Mouse (Mus musculus) regulatory T cell (primary cell): Measurements from ENCODE around the gene Sstr5.

ENCODE experiments used
- in situ Hi-C: fragments of 300-600 bp; cut with MboI, MseI; formaldehyde crosslinking; loops from one replicate; pipeline ENCODE4 v1.15.1; 2025; ENCODE audit warnings: high pct_unique_total_duplicates

Sstr5 gene

DNA sequence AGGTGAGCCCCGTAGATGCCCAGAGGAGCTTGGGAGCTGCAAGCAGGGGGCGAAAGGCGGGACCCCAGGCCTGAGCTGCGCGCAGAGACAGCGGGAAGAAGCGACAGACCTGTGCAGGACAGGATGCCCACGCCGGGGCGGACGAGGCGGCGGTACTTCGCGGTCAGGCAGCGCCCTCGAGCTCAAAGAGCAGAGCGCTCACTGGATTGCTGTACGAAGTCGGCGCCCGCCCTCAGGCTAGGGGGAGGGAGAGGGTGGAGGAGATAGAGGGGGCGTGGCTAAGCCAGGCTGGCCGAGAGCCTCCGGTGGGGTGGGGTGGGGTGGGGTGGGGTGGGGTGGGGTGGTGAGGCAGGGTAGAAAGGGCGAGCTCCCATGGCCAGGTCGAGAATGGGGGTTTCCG, at the start of gene Sstr5:
TSS of gene Sstr5 (minus strand) at position 276 of the 400 bp plus-strand sequence.
- in situ Hi-C loops: no loop called here

- in situ Hi-C loops: no loop called here
These were observed 44.7 kb upstream of the Sstr5 start for GRCm38 (mm10) chr17:25541768-25542167.

DNA sequence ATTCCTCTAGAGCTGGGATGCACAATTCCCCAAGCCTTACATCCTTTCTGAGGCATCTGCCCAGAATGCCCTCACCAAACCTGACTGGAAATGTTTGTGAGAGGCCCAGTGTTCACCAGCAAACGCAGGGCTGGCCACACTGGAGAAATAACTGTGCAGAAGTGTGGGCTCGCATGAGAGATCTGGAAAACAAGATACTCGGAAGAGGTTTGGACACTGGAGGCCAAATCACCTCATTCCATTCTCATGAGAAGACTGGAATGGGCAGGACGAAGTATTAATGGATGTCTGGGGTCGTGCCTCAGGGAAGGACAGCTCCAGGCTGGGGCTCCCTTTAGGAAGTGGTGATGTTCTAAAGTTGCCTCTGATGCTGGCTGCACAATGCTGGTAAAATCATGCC, 43.6 kb upstream of the Sstr5 start:
- in situ Hi-C loops: no loop called here

- in situ Hi-C loops: no loop called here
These were observed 42.1 kb upstream of the Sstr5 start for GRCm38 (mm10) chr17:25538945-25539875.

DNA sequence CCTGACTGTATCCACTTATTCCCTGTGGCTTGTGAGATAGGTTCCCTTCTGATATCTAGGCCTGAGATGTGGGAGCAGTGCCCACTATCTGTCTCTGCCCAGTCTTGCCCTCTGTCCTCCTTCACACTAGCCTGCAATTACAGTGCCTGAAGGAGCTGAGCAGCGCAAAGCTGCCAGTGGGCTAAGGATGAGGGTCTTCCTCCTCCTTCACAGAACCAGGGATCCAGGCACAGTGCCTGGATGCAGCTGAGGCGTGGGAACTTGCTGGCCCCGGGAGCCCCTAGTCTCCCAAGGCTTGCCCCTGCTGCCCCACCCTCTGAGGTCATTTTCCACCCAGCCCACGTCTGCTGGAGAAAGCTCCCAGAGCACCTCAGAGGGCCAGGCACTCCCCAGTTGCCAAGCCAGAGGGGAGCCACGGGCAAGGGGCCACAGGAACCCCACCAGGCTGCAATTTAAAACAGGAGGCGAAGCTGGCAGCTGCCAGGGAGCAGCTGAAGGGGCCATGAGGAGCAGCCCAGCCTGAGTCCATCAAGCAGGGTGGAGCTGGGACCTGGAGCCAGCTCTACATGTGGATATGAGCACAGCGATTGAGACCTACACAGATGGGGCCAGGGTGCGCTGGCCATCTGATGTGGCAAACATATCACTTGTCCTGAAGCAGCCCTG, 33.4 kb upstream of the Sstr5 start:
- in situ Hi-C loops: no loop called here

DNA sequence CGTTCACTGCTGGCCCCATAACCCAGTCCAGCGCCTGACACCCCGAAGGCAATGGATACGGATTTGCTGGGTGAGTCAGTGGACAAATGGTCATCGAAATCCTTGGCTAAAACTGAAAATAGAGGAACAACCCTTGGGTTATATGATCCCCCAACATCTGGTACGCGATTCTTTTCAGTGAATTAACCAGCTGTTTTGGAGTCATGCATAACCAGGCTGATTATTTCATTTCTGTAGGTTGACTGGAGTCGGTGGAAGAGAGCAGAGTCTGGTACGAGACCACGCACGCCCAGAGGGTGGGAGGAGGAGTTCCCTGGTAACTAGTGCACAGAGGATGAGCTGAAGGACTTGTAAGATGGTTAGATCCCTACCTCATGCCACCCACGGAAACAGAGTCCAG, 25.0 kb upstream of the Sstr5 start:
- in situ Hi-C loops: no loop called here

GRCm38 (mm10) chr17:25520492-25520891, 23.4 kb upstream of the Sstr5 start:
- in situ Hi-C loops: no loop called here

GRCm38 (mm10) chr17:25519511-25519910, 22.4 kb upstream of the Sstr5 start:
- in situ Hi-C loops: no loop called here

- in situ Hi-C loops: no loop called here
These were observed 21.1 kb upstream of the Sstr5 start for GRCm38 (mm10) chr17:25518144-25518543.

DNA sequence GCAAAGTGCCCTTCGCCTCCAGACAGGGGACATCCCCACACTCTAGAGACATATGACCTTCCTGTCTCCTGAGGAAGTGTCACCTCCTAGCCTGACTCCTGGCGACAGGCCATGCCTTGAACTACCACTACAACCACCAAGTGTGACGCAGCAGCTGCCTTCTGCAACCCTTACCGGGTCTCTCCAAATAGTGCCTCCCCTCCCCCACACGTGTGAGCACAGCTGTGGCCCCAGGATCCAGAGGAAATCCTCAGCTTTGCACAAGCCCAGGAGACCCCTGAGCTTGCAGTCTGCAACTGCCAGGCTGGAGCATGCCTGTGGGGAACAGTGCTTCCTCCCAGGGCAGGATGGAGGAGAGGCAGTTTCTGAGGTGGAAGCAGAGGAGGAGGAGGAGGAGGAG, 19.2 kb upstream of the Sstr5 start:
- in situ Hi-C loops: no loop called here

GRCm38 (mm10) chr17:25514055-25514454, 17.0 kb upstream of the Sstr5 start:
- in situ Hi-C loops: no loop called here

GRCm38 (mm10) chr17:25511876-25512275, 14.8 kb upstream of the Sstr5 start:
- in situ Hi-C loops: no loop called here

DNA sequence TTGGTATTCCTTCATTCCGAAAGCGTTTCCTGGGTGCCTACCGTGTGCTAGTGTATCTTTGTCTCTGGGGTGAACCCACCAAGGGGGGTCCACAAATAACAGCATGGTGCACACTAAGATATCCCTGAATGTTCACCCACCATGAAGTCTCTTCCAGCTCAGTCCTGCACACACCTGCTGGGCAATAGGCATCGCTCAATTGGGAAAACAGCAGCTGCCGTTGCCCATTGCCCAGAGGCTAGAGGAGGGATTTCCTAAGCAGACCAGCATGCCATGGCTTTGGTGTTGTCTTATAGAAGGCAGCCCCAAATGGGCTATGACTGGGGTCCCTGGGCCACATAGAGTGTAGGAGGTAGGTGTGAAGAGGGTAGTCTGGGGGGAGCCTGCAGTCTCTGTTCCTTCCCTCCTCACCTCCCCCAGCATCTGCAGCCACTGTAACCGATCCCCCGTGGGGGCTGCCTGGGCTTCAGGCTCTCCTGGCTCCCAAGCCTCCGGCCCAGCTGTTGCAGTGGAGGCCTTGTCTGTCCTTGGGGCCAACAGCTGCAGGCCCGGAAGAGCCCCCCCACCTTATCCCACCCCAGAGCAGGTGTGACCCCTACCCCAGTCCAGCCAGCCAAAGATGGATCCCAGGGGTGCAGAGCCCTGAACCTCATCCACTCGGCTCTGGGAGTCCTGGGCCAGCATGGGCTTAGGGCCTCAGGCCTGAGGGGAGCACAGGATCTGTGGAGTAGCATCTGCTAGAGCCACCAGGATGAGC, 13.2 kb upstream of the Sstr5 start:
- in situ Hi-C loops: no loop called here

DNA sequence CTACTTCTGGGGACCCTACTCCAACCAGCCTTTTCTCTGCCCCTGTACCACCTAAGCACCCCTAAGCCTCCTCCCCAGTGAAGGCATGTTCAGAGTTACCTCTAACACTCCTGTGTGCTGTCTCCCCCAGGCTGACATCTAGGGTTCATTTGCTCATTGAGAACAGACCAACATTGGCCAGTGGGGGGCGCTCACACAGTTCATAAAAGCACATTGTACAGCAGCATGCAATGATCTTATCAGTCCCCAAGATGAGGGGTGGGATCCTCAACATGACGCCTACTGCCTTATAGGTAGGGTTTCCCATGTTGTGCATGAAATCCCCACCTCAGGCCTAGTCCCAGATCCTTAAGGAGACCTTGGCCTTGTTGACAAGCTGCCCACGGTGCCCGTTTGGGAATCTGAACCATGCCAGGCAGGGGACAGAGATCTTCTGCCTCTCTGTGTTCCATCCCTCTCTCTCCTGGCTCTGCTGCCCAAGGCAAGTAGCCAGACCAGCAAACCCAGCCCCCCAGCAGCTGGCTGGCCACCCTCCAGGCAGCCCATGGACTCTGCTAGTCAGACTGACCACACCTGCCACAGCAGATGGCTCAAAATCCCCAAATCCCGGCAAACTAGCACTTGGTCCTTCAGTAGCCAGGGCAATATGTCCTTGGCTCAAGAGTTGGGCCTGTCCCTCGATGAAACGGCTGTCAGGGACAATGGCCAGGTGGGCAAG, 11.9 kb upstream of the Sstr5 start:
- in situ Hi-C loops: no loop called here

- in situ Hi-C loops: no loop called here
These were observed 10.7 kb upstream of the Sstr5 start for GRCm38 (mm10) chr17:25507799-25508198.

DNA sequence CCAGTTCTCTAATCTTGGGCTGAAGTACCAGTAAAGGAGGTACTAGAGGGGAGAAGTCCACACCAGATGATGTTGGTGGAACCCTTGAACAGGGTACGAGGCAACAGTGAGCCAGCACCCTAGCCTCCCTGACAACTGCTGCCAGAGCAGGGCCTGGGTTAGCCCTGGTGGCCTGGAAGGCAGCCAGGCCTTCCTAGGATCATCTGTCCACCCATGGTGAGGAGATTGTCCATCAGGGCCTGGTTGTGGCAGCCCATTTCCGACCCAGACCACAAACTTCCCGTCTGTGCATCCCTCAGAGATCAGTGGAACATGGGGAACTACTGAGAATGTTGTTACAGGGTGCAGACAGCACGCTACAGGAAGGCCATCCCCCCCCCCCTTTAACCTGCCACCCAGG, 5.5 kb upstream of the Sstr5 start:
- in situ Hi-C loops: no loop called here

DNA sequence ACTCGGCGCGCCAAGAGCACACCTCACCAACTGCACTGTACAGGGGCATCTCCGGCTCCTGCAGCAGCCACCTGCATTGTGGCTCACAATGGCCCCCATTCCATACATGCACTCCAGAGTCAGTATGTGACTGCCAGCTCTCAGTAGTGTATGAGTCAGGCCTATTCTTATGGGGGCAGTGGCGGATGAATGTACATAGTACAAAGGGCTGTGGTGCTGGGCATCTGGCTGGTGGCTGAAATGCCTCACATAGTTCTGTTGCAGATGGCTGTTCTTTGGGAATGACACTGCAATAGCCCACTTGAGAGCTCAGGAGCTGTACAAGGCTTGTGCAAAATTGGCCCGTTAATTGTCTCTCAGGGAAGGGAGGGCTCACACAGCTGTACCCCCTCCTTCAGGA, 15.0 kb downstream of the Sstr5 start:
- in situ Hi-C loops: loop anchor here (10.0 kb wide), 1 partner anchor 743 kb away; no protein-coding TSS in a partner anchor

DNA sequence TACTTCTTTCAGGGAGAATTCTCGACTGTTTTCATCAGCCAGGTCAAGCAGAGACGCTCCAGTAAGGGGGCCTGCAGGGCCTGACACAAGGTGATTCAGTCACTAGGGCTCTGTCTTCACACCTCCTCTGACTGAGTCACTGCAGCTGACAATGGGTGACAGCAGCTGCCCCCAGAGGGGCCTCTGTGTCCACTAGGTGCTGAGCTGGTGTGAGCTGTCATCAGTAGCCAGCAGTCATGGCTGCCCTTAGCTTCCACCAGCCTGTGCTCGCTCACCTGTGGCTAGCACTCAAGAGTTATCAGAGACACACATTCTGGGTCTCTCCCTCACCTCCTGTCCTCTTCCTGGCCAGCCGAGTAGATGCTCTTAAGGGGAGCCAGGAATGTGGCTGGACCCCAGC, 16.3 kb downstream of the Sstr5 start:
- in situ Hi-C loops: loop anchor here (10.0 kb wide), 1 partner anchor 744 kb away; no protein-coding TSS in a partner anchor

DNA sequence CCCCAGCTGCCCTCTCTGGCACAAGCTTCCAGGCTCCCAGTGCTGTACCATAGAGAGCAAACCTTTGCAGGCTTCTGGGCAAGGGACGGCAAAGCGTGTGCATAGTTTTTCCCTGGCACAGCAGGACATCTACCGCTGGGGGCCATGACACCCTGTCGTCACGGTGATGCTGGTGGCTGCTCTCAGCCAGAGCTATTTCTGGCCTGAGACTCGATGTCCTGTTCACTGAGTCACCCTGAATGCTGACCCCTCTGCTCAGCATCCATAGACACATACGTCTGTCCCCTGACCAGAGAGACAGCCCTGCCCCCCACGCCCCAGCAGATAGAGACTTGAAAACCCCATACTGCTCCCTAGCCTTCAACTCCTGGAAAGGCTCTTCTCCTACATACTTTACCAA, 16.9 kb downstream of the Sstr5 start:
- in situ Hi-C loops: loop anchor here (10.0 kb wide), 1 partner anchor 745 kb away; no protein-coding TSS in a partner anchor

- in situ Hi-C loops: no loop called here
These were observed 20.9 kb downstream of the Sstr5 start for GRCm38 (mm10) chr17:25475946-25476744.
